Mouse (Mus musculus): ENCODE results near the gene Olfr353.

DNA sequence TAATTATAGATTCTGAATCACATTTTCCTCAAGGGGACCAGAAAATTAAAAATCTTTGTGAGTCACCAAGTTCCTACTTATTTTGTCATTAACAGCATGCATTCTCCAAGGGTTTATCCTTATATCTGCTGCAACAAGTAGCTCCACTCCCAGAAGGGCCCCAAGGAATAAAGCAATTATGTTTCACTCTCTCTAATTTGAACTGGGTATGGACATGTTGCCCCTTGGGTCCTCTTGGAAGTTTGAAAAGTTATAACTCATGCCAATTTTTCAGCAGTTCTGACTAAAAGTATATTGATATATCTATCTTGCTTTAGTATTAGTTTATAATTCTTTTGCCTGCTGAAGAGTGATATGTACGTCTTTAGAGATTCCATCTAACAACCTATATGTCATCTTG is 24.6 kb downstream of the Olfr353 start, which contains the start of gene Olfr352:
- no peak for TF ChIP-seq CTCF (IDR thresholded peaks at IDR 0.05; ENCODE audit: insufficient read depth, low read length)
- no peak for TF ChIP-seq POLR2A (IDR thresholded peaks at IDR 0.05; ENCODE audit: borderline replicate concordance, extremely low read depth, low read depth, low read length)
